Mouse (Mus musculus) limb, embryonic 14.5 days (tissue): ENCODE measurements around the gene Il4ra. TPM values are rescaled to one million over a fixed set of nuclear protein-coding genes. Genes with fewer than 3 reads are reported as not detected.

Experiments used
- ATAC-seq: fragments of 200-750 bp; cut with Nextera tagmentation; 2 replicates; pipeline ENCODE4 v1.8.0; 2017; ENCODE audit warnings: low read depth, moderate number of reproducible peaks, moderate TSS enrichment; ENCODE audit not compliant: low FRiP score
- DNase-seq: peaks from one replicate; pipeline ENCODE4 v3.0.0-alpha.2; 2015; ENCODE audit warnings: low spot score
- H3K27ac ChIP-seq: fragments of 300-500 bp; sonication (generic); replicated peaks from 2 replicates; pipeline ENCODE4 v1.5.1; 2014; ENCODE audit warnings: low read depth, mild to moderate bottlenecking, low read length, moderate library complexity, mixed read lengths
- H3K27me3 ChIP-seq: fragments of 300-500 bp; sonication (generic); 2 replicates; pipeline ENCODE4 v1.6.1; 2014; ENCODE audit warnings: low read length, mixed read lengths; ENCODE audit not compliant: control insufficient read depth, insufficient read depth
- H3K36me3 ChIP-seq: fragments of 300-500 bp; sonication (generic); 2 replicates; pipeline ENCODE4 v1.6.1; 2014; ENCODE audit warnings: mild to moderate bottlenecking, low read length, moderate library complexity, mixed read lengths; ENCODE audit not compliant: control insufficient read depth, insufficient read depth
- H3K4me1 ChIP-seq: fragments of 300-500 bp; sonication (generic); 2 replicates; pipeline ENCODE4 v1.6.1; 2014; ENCODE audit warnings: antibody characterized with exemption, low read length, mixed read lengths; ENCODE audit not compliant: control insufficient read depth, insufficient read depth
- H3K4me2 ChIP-seq: fragments of 300-500 bp; sonication (generic); replicated peaks from 2 replicates; pipeline ENCODE4 v1.6.1; 2014; ENCODE audit warnings: low read depth, mild to moderate bottlenecking, low read length, moderate library complexity; ENCODE audit not compliant: severe bottlenecking
- H3K4me3 ChIP-seq: fragments of 300-500 bp; sonication (generic); replicated peaks from 2 replicates; pipeline ENCODE4 v1.5.1; 2014; ENCODE audit warnings: low read length
- H3K9ac ChIP-seq: fragments of 300-500 bp; sonication (generic); 2 replicates; pipeline ENCODE4 v1.6.1; 2014; ENCODE audit warnings: mild to moderate bottlenecking, low read depth, low read length, moderate library complexity; ENCODE audit not compliant: severe bottlenecking
- H3K9me3 ChIP-seq: fragments of 300-500 bp; sonication (generic); 2 replicates; pipeline ENCODE4 v1.6.1; 2016; ENCODE audit warnings: low read length; ENCODE audit not compliant: control insufficient read depth
- POLR2A ChIP-seq: fragments of 200-500 bp; IDR thresholded peaks from 2 replicates; pipeline ENCODE4 v1.8.0; 2012; ENCODE audit warnings: inconsistent platforms, mild to moderate bottlenecking, moderate library complexity, borderline replicate concordance; ENCODE audit not compliant: insufficient read depth, insufficient read length; ENCODE audit errors: extremely low read depth
- WGBS: fragments of 180-500 bp; shearing (Covaris S2); extraction: QIAGEN DNeasy Blood & Tissue Kit; methylation state at CpG from one replicate; pipeline ENCODE4 v1.1.7; 2014; 5-methylcytosine and 5-hydroxymethylcytosine counted together
- polyA plus RNA-seq, 2 experiments: library from polyadenylated mRNA; depleted of rRNA in 1 of 2; stranded (reverse) in 1 of 2; unstranded in 1 of 2; fragments of >200 nt; fragmentation: Nextera tagmentation in 1 of 2; extraction: Ambion mirVana in 1 of 2; gene quantifications; 2 replicates each; pipeline versions ENCODE4 v1.2.1 to v1.2.3; 2012 to 2014

Il4ra gene
- polyA plus RNA-seq, 2 experiments = 7.3 to 8.6 TPM

- no peak overlapping the region for H3K27ac ChIP-seq
- H3K9ac ChIP-seq = no peak overlapping the region
- no peak for TF ChIP-seq POLR2A
- DNase-seq (no peak), ATAC-seq (no peak)
- H3K27me3 ChIP-seq = no peaks in the 10 kb centered on the region
- no peaks in the 10 kb centered on the region for H3K36me3 ChIP-seq
- no peak overlapping the region for H3K4me3 ChIP-seq
- H3K4me2 ChIP-seq = no peak overlapping the region
- WGBS = 72% methylated on average over 2 of the region's 2 CpGs
- no peaks in the 10 kb centered on the region for H3K4me1 ChIP-seq
- H3K9me3 ChIP-seq = no peaks in the 10 kb centered on the region
These were observed 54.6 kb downstream of the Il4ra start for GRCm38 (mm10) chr7:125606265-125607164.

DNA sequence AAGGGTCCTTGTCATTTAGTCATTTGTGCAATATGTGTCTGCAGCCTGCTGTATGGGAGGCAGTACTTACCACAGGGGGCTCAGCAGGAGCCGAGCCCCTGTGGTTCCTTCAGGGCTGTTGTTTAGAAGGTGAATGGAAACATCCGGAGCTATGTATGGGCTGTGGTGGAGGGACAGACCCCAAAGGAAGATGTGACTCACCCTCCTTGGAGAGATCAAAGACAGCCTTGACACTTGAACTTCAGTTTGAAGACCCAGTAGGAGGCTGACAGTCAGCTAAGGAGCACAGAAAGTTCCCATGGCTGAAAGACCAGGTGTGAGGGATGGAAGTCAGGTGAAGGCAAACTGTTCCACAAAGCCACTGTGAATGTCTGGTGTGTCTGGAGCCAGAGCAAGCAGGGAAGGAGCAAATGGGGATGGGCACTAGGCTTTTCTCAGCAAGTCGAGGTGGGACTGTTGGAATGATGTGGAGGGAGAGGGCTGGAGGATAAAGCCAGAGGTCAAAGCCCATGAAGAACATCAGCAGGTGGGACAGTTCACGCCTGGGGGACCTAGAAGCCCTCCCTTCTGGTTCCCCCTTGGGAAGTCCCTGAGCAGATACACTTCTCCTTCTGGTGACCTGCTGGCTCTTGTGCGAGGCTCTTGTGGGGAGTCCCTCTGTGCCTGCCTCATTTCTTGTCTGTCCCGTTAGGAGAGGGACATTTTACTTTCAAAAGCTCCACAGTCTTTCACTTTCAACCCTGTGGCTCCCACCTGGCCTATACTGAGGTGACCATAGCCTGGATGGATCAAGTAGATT lies 55.7 kb downstream of the Il4ra start:
- Histone ChIP-seq H3K4me3 (no peak overlapping the region), H3K9ac (no peak overlapping the region), H3K4me2 (no peak overlapping the region), H3K27ac (no peak overlapping the region), H3K4me1 (no peaks in the 10 kb centered on the region), H3K9me3 (no peaks in the 10 kb centered on the region), H3K36me3 (no peaks in the 10 kb centered on the region), H3K27me3 (no peaks in the 10 kb centered on the region)
- ATAC-seq (no peak), DNase-seq (no peak)
- 52% methylated on average over 6 of the region's 6 CpGs for WGBS
- no peak for TF ChIP-seq POLR2A

GRCm38 (mm10) chr7:125608183-125608688 lies 56.3 kb downstream of the Il4ra start:
- H3K36me3 ChIP-seq = no peaks in the 10 kb centered on the region
- 85% methylated on average over 4 of the region's 4 CpGs for whole genome bisulfite sequencing
- no peak for TF ChIP-seq POLR2A
- no peaks in the 10 kb centered on the region for H3K27me3 ChIP-seq
- H3K4me3 ChIP-seq = no peak overlapping the region
- ATAC-seq = no peak
- no peak for DNase-seq
- H3K4me1 ChIP-seq = no peaks in the 10 kb centered on the region
- H3K9me3 ChIP-seq = no peaks in the 10 kb centered on the region
- H3K27ac ChIP-seq = no peak overlapping the region
- no peak overlapping the region for H3K9ac ChIP-seq
- H3K4me2 ChIP-seq = no peak overlapping the region

DNA sequence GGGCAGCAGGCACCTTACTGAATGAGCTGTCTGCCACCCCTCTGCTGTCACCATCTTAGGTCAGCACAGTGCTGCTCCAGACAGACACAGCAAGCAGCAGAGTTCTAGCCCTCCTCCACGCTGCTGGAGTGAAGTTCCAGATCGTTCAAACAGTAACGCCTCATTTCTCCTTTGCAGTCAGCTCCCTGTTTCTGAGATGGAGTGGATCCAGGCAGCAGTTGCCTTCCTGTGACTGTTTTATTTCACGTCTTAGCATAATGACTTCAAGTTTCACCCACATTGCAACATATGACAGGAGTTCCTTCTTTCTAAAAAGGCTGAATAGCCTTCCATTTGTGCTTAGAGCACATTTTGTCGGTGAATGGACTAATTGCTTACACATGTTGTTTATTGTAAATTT lies 61.7 kb downstream of the Il4ra start:
- H3K36me3 ChIP-seq = no peaks in the 10 kb centered on the region
- H3K9me3 ChIP-seq = no peaks in the 10 kb centered on the region
- no peak overlapping the region for H3K27ac ChIP-seq
- H3K9ac ChIP-seq = no peak overlapping the region
- H3K4me2 ChIP-seq = no peak overlapping the region
- no peak overlapping the region for H3K4me3 ChIP-seq
- DNase-seq (no peak), ATAC-seq (no peak)
- no peaks in the 10 kb centered on the region for H3K27me3 ChIP-seq
- H3K4me1 ChIP-seq = no peaks in the 10 kb centered on the region
- TF ChIP-seq POLR2A = no peak
- WGBS = 56% methylated on average over 5 of the region's 5 CpGs

DNA sequence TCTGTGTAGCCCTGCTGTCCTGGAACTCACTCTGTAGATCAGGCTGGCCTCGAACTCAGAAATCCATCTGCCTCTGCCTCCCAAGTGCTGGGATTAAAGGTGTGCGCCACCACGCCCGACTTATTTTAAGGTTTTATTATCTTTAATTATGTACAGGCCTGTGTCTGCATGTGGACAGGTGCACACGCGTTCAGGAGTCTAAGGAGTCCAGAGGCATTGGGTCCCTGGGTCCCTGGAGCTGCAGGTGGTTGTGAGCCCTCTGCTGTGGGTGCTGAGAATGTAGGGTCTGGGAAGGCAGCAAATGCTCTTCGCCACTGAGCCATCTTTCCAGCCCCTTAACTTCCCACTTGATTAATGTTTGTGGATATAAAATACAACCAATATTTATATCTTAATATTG lies 63.5 kb downstream of the Il4ra start:
- Histone ChIP-seq H3K4me3 (no peak overlapping the region), H3K4me2 (no peak overlapping the region), H3K36me3 (no peaks in the 10 kb centered on the region), H3K27me3 (no peaks in the 10 kb centered on the region), H3K4me1 (no peaks in the 10 kb centered on the region), H3K9ac (no peak overlapping the region), H3K27ac (no peak overlapping the region), H3K9me3 (no peaks in the 10 kb centered on the region)
- DNase-seq (no peak), ATAC-seq (no peak)
- 75% methylated on average over 7 of the region's 7 CpGs for WGBS
- TF ChIP-seq POLR2A = no peak
